Mouse (Mus musculus): ENCODE results near the gene Ddx5. TPM values are rescaled to one million over a fixed set of nuclear protein-coding genes. Genes with fewer than 3 reads are reported as not detected.

The Ddx5 gene
- polyA plus RNA-seq, 1 experiment, result 1,930 TPM

DNA sequence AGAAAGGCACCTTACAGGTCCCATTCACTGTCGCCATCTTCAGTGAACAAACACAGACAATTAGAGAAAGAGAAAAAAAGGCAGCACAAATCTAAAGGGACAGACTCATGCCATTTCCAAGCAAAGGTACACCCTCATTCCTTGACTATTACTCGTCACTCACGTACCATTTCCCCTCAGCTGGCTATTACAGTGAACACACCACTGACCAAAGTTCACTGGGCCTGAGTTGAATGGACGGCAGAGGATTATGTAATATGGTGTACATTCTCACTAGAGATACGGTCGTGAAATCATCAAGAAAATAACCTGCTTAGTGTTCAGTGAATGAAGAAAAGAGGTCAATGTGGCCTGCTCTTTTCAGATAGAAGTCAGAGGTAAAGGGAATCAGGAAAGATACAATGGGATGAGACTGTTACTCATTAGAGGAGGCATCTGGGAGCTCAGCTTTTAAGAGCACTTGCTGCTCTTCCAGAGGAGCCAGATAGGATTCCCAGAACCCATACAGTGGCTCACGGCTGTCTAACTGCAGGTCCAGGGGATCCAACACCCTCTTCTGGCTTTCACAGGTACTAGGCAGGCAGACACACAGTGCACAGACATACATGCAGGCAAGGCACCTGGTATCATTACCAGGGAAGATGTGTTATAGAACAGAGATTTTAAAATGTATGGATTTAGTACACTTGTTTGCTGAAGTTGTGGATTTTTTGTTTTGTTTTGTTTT lies 23.6 kb upstream of the Ddx5 start:
- TF ChIP-seq GATA1 (IDR thresholded peaks at IDR 0.05; ENCODE audit: low read length), result no peak

GRCm38 (mm10) chr11:106802069-106802627 lies 13.2 kb upstream of the Ddx5 start:
- TF ChIP-seq GATA1 (IDR thresholded peaks at IDR 0.05; ENCODE audit: low read length), result no peak

GRCm38 (mm10) chr11:106795679-106796078 lies 6.7 kb upstream of the Ddx5 start:
- TF ChIP-seq GATA1 (IDR thresholded peaks at IDR 0.05; ENCODE audit: low read length), result no peak

- no peak for TF ChIP-seq GATA1 (IDR thresholded peaks at IDR 0.05; ENCODE audit: low read length)
These were observed 4.9 kb upstream of the Ddx5 start for GRCm38 (mm10) chr11:106793846-106794245.

DNA sequence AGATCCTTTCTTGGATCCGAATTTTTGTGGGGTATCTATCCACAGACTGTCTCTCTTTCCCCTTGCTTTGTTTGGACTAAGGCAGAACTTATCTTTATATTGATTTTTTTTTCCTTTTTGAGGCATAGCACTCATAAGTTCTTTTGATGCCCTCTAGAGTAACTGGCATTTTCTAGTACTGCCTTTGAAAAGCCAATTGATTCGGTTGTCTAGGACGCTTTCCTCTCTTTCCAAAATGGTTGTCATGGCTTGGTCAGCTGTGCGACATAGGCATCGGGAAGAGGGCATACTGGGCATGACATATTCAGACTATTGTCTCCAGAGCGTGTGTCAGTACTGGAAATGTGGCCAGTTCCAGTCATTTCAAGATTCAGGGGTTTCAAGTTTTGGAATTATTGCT lies 664 bp upstream of the Ddx5 start:
- TF ChIP-seq GATA1 (IDR thresholded peaks at IDR 0.05; ENCODE audit: low read length), result no peak

- TF ChIP-seq GATA1 (IDR thresholded peaks at IDR 0.05; ENCODE audit: low read length), result no peak
These were observed 785 bp downstream of the Ddx5 start for GRCm38 (mm10) chr11:106788026-106788774.

GRCm38 (mm10) chr11:106787131-106788025 lies 1.6 kb downstream of the Ddx5 start:
- no peak for TF ChIP-seq GATA1 (IDR thresholded peaks at IDR 0.05; ENCODE audit: low read length)

GRCm38 (mm10) chr11:106785043-106785442 lies 3.9 kb downstream of the Ddx5 start:
- TF ChIP-seq GATA1 (IDR thresholded peaks at IDR 0.05; ENCODE audit: low read length), result no peak

DNA sequence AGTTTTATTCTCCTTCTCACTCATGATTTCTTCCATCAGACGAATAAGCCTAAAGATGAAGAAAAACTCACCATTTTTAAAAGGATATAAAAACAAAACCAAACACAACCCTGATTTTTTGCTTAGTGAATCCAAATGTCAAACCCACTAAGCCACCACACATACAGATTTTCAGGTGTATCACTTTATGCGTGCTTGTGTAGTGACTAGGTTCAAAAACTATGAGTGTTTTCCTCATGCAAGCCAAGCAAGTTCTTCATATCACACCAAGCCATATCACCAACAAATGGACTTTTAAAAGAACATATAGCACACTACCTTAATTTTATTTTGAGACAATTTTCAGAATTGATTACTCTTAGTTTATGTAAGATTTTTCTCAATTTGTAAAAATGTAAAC lies 4.5 kb downstream of the Ddx5 start:
- TF ChIP-seq GATA1 (IDR thresholded peaks at IDR 0.05; ENCODE audit: low read length), result no peak

GRCm38 (mm10) chr11:106782841-106783764 lies 5.9 kb downstream of the Ddx5 start:
- TF ChIP-seq GATA1 (IDR thresholded peaks at IDR 0.05; ENCODE audit: low read length), result no peak

- TF ChIP-seq GATA1 (IDR thresholded peaks at IDR 0.05; ENCODE audit: low read length), result no peak
These were observed 8.3 kb downstream of the Ddx5 start for GRCm38 (mm10) chr11:106780590-106781220.

DNA sequence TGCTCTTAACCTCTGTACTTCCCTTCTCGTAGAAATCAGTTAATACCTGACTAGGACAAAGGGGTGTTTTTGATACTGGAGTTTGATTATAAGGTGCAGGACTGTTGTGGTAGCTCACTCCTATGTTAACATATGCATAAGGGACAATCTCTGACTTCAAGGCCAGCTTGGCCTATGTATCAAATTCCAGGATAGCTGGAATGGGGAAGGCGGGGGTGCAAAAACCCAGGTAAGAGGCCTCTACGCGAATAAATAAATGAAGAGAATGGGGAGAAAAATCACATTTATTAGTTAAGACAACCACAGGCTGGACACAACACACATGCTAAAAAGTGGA lies 8.9 kb downstream of the Ddx5 start:
- no peak for TF ChIP-seq GATA1 (IDR thresholded peaks at IDR 0.05; ENCODE audit: low read length)

GRCm38 (mm10) chr11:106779388-106780088 lies 9.4 kb downstream of the Ddx5 start, which contains the start of gene Polg2:
Gene Polg2, minus strand, starts transcription at chr11:106779537.
- no peak for TF ChIP-seq GATA1 (IDR thresholded peaks at IDR 0.05; ENCODE audit: low read length)
